Mouse (Mus musculus): ENCODE results near the gene Agap3. TPM values are rescaled to one million over a fixed set of nuclear protein-coding genes. Genes with fewer than 3 reads are reported as not detected.

Gene Agap3
- polyA plus RNA-seq, 1 experiment from 2014 or later, result 25.5 TPM

DNA sequence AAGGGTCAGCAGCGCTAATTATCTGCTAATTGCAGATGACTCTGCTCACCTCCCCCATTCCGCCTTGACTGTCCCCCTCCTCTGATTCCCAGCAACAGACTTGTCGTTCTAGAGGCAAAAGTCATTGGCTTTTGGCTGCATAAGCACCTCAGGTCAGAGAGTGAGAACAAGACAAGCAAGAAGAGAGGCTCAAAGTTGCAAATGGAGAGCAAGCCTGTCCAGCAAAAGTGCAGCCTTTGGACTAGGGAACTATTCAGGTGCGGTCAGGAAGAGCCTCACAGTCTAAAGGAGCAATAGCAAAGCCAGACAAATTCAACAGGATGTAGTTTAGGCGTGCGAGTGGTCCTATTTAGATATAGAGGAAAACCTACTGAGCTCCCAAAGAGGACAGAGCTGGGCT lies 75.8 kb downstream of the Agap3 start:
- H3K36me3 ChIP-seq, result no peaks in the 10 kb centered on the region
- peaks cover 98% of the 10 kb centered on the region for H3K27me3 ChIP-seq (replicated peaks)
- no peaks in the 10 kb centered on the region for H3K9me3 ChIP-seq (replicated peaks)
- H3K27ac ChIP-seq, result no peak overlapping the region
- H3K4me1 ChIP-seq, result peaks cover 11% of the 10 kb centered on the region; the same call in 1 of the 2 replicates
- H3K4me2 ChIP-seq, result no peak overlapping the region
- H3K9ac ChIP-seq, result no peak overlapping the region
- ATAC-seq, result no peak
- WGBS (ENCODE audit: insufficient replicate concordance), result 14% methylated on average over 6 of the region's 6 CpGs
- H3K4me3 ChIP-seq, result no peak overlapping the region

- H3K4me3 ChIP-seq, result no peak overlapping the region
- no peak overlapping the region for H3K4me2 ChIP-seq
- H3K9ac ChIP-seq, result no peak overlapping the region
- H3K27ac ChIP-seq, result no peak overlapping the region
- H3K4me1 ChIP-seq, result peaks cover 11% of the 10 kb centered on the region; the same call in 1 of the 2 replicates
- H3K36me3 ChIP-seq, result no peaks in the 10 kb centered on the region
- H3K27me3 ChIP-seq (replicated peaks), result peaks cover 93% of the 10 kb centered on the region
- ATAC-seq, result peak; percentile 50
- H3K9me3 ChIP-seq (replicated peaks), result no peaks in the 10 kb centered on the region
- WGBS (ENCODE audit: insufficient replicate concordance), result 17% methylated on average over 24 of the region's 24 CpGs
These were observed 78.2 kb downstream of the Agap3 start for GRCm38 (mm10) chr5:24530042-24530689.

DNA sequence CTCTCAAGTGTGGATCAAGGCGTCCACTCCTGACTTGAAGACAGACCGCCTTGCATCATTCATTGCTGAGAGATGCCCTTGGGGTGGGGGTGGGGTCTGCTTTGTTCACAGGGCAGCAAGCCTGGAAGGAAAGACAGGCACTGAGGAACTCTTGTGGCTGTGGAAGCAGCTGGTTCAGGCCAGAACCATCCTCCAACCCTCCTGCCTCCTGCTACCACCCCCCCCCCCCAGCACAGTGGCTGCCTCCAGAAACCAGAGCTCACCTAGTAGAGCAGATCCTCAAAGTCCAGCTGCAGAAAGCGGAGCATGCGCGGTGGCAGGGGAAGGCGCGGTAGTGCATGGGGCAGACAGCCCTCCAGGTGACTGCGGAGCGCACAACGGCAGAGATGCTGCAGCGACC lies 81.4 kb downstream of the Agap3 start:
- Histone ChIP-seq H3K27me3 (replicated peaks) (peaks cover 85% of the 10 kb centered on the region), H3K9ac (no peak overlapping the region), H3K4me3 (no peak overlapping the region), H3K4me1 (no peaks in the 10 kb centered on the region), H3K36me3 (no peaks in the 10 kb centered on the region), H3K4me2 (no peak overlapping the region), H3K9me3 (replicated peaks) (no peaks in the 10 kb centered on the region), H3K27ac (no peak overlapping the region)
- WGBS (ENCODE audit: insufficient replicate concordance), result 39% methylated on average over 11 of the region's 11 CpGs
- ATAC-seq, result no peak

GRCm38 (mm10) chr5:24534292-24534691 lies 82.3 kb downstream of the Agap3 start:
- Histone ChIP-seq H3K9ac (no peak overlapping the region), H3K4me1 (no peaks in the 10 kb centered on the region), H3K36me3 (no peaks in the 10 kb centered on the region), H3K4me3 (no peak overlapping the region), H3K27ac (no peak overlapping the region), H3K4me2 (no peak overlapping the region), H3K27me3 (replicated peaks) (peaks cover 78% of the 10 kb centered on the region), H3K9me3 (replicated peaks) (no peaks in the 10 kb centered on the region)
- ATAC-seq, result no peak
- whole genome bisulfite sequencing (ENCODE audit: insufficient replicate concordance), result 31% methylated on average over 5 of the region's 5 CpGs

- no peak overlapping the region for H3K9ac ChIP-seq
- no peak for ATAC-seq
- H3K27ac ChIP-seq, result no peak overlapping the region
- H3K36me3 ChIP-seq, result no peaks in the 10 kb centered on the region
- no peaks in the 10 kb centered on the region for H3K9me3 ChIP-seq (replicated peaks)
- WGBS (ENCODE audit: insufficient replicate concordance), result 68% methylated on average over 3 of the region's 3 CpGs
- no peaks in the 10 kb centered on the region for H3K4me1 ChIP-seq
- peaks cover 80% of the 10 kb centered on the region for H3K27me3 ChIP-seq (replicated peaks)
- H3K4me2 ChIP-seq, result no peak overlapping the region
- no peak overlapping the region for H3K4me3 ChIP-seq
These were observed 83.8 kb downstream of the Agap3 start for GRCm38 (mm10) chr5:24535731-24536130.

DNA sequence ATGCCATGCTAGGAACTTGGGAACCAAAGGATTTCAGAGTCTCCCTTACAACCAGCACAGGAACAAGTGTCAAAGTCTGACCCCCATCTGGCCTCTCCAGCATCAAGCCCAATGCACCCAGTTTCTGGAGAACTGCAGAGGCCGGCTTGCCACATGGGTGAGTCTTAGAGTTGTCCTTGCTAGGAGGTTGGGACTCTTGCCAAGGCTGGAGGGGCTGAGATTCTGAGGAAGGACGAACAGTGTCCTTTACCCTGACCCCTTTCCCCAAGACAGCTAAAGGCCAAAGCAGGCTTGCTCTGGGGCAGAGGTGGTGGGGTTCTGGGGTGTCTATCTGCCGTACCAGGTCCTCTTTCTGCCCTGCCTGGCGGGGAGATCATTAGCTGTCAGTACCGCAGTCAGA lies 84.5 kb downstream of the Agap3 start:
- Histone ChIP-seq H3K4me2 (no peak overlapping the region), H3K9me3 (replicated peaks) (no peaks in the 10 kb centered on the region), H3K4me1 (0 out of 2 replicates have a peak, but pooled peaks cover 3% of the 10 kb centered on the region), H3K27me3 (replicated peaks) (peaks cover 80% of the 10 kb centered on the region), H3K27ac (no peak overlapping the region), H3K36me3 (no peaks in the 10 kb centered on the region), H3K9ac (no peak overlapping the region), H3K4me3 (no peak overlapping the region)
- WGBS (ENCODE audit: insufficient replicate concordance), result 63% methylated on average over 5 of the region's 5 CpGs
- ATAC-seq, result no peak

- no peaks in the 10 kb centered on the region for H3K36me3 ChIP-seq
- 0 out of 2 replicates have a peak, but pooled peaks cover 3% of the 10 kb centered on the region for H3K4me1 ChIP-seq
- peaks cover 69% of the 10 kb centered on the region for H3K27me3 ChIP-seq (replicated peaks)
- no peak for ATAC-seq
- H3K9me3 ChIP-seq (replicated peaks), result no peaks in the 10 kb centered on the region
- H3K9ac ChIP-seq, result no peak overlapping the region
- no peak overlapping the region for H3K4me2 ChIP-seq
- no peak overlapping the region for H3K4me3 ChIP-seq
- H3K27ac ChIP-seq, result no peak overlapping the region
- WGBS (ENCODE audit: insufficient replicate concordance), result 54% methylated on average over 16 of the region's 16 CpGs
These were observed 85.6 kb downstream of the Agap3 start for GRCm38 (mm10) chr5:24537618-24538017.

GRCm38 (mm10) chr5:24539571-24540296 lies 87.8 kb downstream of the Agap3 start:
- peaks cover 53% of the 10 kb centered on the region for H3K27me3 ChIP-seq (replicated peaks)
- no peak overlapping the region for H3K4me2 ChIP-seq
- 69% methylated on average over 22 of the region's 22 CpGs for WGBS (ENCODE audit: insufficient replicate concordance)
- no peaks in the 10 kb centered on the region for H3K9me3 ChIP-seq (replicated peaks)
- H3K27ac ChIP-seq, result no peak overlapping the region
- no peak for ATAC-seq
- H3K4me3 ChIP-seq, result no peak overlapping the region
- 0 out of 2 replicates have a peak, but pooled peaks cover 3% of the 10 kb centered on the region for H3K4me1 ChIP-seq
- H3K9ac ChIP-seq, result no peak overlapping the region
- no peaks in the 10 kb centered on the region for H3K36me3 ChIP-seq

GRCm38 (mm10) chr5:24540387-24541143 lies 88.6 kb downstream of the Agap3 start, which contains the start of gene Asb10:
Asb10 (minus strand) TSS chr5:24540978.
- peaks cover 59% of the 10 kb centered on the region for H3K27me3 ChIP-seq (replicated peaks)
- 0 out of 2 replicates have a peak, but pooled peaks cover 3% of the 10 kb centered on the region for H3K4me1 ChIP-seq
- H3K36me3 ChIP-seq, result no peaks in the 10 kb centered on the region
- no peaks in the 10 kb centered on the region for H3K9me3 ChIP-seq (replicated peaks)
- H3K27ac ChIP-seq, result no peak within 1 kb of the TSS
- no peak within 1 kb of the TSS for H3K4me3 ChIP-seq
- peak within 1 kb of the TSS; percentile 28; the same call in 1 of the 2 replicates for H3K4me2 ChIP-seq
- WGBS (ENCODE audit: insufficient replicate concordance), result 16% methylated on average over 14 of the region's 14 CpGs
- no peak within 1 kb of the TSS for H3K9ac ChIP-seq
- ATAC-seq, result 0 out of 2 replicates have a peak, but pooled peaks have one; percentile 24

DNA sequence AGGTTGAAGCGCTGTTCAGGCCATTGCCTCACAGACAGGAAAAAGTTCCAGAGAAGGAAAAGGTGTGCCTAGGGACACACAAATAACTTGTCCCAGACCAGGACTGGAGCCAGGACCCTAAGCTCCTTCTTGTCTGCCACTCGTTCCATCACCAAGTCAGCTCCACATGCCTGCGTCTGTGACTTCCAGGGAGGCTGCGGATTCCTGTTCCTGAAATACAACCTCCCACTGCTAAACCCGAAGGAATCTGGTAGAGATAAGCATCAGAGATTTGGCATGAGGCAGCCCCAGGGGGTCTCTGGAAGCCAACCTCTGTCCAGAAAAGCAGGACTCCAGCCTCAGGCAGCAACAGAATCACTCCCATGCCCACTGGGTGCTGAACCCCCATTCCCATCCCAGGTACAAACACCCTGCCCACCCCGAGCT lies 89.2 kb downstream of the Agap3 start:
- Histone ChIP-seq H3K27ac (no peak overlapping the region), H3K4me3 (no peak overlapping the region), H3K4me2 (0 out of 2 replicates have a peak overlapping the region, but pooled peaks have one; percentile 28), H3K27me3 (replicated peaks) (peaks cover 60% of the 10 kb centered on the region), H3K4me1 (0 out of 2 replicates have a peak, but pooled peaks cover 3% of the 10 kb centered on the region), H3K9ac (no peak overlapping the region), H3K36me3 (no peaks in the 10 kb centered on the region), H3K9me3 (replicated peaks) (no peaks in the 10 kb centered on the region)
- 20% methylated on average over 6 of the region's 6 CpGs for WGBS (ENCODE audit: insufficient replicate concordance)
- ATAC-seq, result no peak

GRCm38 (mm10) chr5:24542643-24543042 lies 90.7 kb downstream of the Agap3 start:
- H3K27ac ChIP-seq, result no peak overlapping the region
- no peak overlapping the region for H3K4me2 ChIP-seq
- WGBS (ENCODE audit: insufficient replicate concordance), result 56% methylated on average over 7 of the region's 7 CpGs
- no peaks in the 10 kb centered on the region for H3K9me3 ChIP-seq (replicated peaks)
- no peak overlapping the region for H3K4me3 ChIP-seq
- peaks cover 59% of the 10 kb centered on the region for H3K27me3 ChIP-seq (replicated peaks)
- 0 out of 2 replicates have a peak, but pooled peaks cover 3% of the 10 kb centered on the region for H3K4me1 ChIP-seq
- H3K36me3 ChIP-seq, result no peaks in the 10 kb centered on the region
- no peak overlapping the region for H3K9ac ChIP-seq
- ATAC-seq, result no peak
